Mouse (Mus musculus) heart, embryonic 10.5 days (tissue): ENCODE results near the gene Mllt11. TPM values are rescaled to one million over a fixed set of nuclear protein-coding genes. Genes with fewer than 3 reads are reported as not detected.

Source experiments
- DNase-seq: peaks from one replicate; pipeline ENCODE4 v3.0.0-alpha.2; 2017; ENCODE audit warnings: low spot score
- H3K27ac ChIP-seq: fragments of 300-500 bp; sonication (generic); 2 replicates; pipeline ENCODE4 v1.5.1; 2016; ENCODE audit warnings: mild to moderate bottlenecking
- H3K27me3 ChIP-seq: fragments of 300-500 bp; sonication (generic); 2 replicates; pipeline ENCODE4 v1.6.1; 2016; ENCODE audit warnings: mild to moderate bottlenecking; ENCODE audit not compliant: poor library complexity, insufficient read depth, severe bottlenecking
- H3K36me3 ChIP-seq: fragments of 300-500 bp; sonication (generic); 2 replicates; pipeline ENCODE4 v1.6.1; 2016; ENCODE audit warnings: mild to moderate bottlenecking, moderate library complexity
- H3K4me1 ChIP-seq: fragments of 300-500 bp; sonication (generic); 2 replicates; pipeline ENCODE4 v1.6.1; 2016; ENCODE audit warnings: mild to moderate bottlenecking
- H3K4me3 ChIP-seq: fragments of 300-500 bp; sonication (generic); 2 replicates; pipeline ENCODE4 v1.5.1; 2016; ENCODE audit warnings: mild to moderate bottlenecking, moderate library complexity
- H3K9me3 ChIP-seq: fragments of 300-500 bp; sonication (generic); 2 replicates; pipeline ENCODE4 v1.6.1; 2016; ENCODE audit warnings: mild to moderate bottlenecking, moderate library complexity
- WGBS: fragments of 180-500 bp; shearing (Covaris S2); methylation state at CpG from one replicate; pipeline ENCODE4 v1.1.7; 2016; 5-methylcytosine and 5-hydroxymethylcytosine counted together
- polyA plus RNA-seq: library from polyadenylated mRNA; unstranded; fragments of >200 nt; fragmentation: Nextera tagmentation; extraction: Ambion mirVana; gene quantifications from 2 replicates; pipeline ENCODE4 v1.2.1, GENCODE M21; 2016

Gene Mllt11
- polyA plus RNA-seq, 1 experiment from 2014 or later, result 11.1 TPM

DNA sequence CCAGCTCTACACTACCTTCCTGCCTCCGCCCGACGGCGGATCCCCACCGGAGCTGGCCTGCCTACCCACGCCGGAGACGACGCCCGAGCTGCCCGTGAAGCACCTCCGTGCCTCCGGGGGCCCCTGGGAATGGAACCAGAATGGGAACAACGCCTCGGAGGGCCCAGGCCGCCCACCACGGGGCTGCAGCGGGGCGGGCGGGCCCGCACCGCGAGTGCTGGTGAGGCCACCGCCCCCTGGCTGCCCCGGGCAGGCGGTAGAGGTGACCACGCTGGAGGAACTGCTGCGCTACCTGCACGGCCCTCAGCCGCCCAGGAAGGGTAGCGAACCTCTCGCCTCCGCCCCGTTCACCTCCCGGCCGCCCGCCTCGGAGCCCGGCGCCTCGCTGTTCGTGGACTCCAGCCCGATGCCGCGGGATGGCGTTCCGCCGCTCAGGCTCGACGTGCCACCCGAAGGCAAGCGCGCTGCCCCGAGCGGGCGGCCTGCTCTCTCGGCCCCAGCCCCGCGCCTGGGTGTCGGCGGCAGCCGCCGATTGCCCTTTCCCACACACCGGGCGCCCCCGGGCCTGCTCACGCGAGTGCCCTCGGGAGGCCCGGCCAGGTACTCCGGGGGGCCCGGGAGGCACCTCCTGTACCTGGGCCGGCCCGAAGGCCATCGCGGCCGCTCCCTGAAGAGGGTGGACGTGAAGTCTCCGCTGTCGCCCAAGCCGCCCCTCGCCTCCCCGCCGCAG, 59.3 kb downstream of the Mllt11 start:
- 15% methylated on average over 84 of the region's 84 CpGs for WGBS
- peaks cover 49% of the 10 kb centered on the region for H3K36me3 ChIP-seq

GRCm38 (mm10) chr3:95171105-95171504, 60.9 kb downstream of the Mllt11 start:
- Histone ChIP-seq H3K36me3 (peaks cover 57% of the 10 kb centered on the region), H3K9me3 (no peaks in the 10 kb centered on the region), H3K4me1 (peaks cover 21% of the 10 kb centered on the region), H3K27me3 (peaks cover 77% of the 10 kb centered on the region), H3K27ac (no peak overlapping the region), H3K4me3 (no peak overlapping the region)
- no peak for DNase-seq
- 84% methylated on average over 6 of the region's 6 CpGs for WGBS

More for the DNA sequence above, 59.3 kb downstream of the Mllt11 start:
- H3K9me3 ChIP-seq, result no peaks in the 10 kb centered on the region
- H3K27ac ChIP-seq, result peak overlapping the region; percentile 56
- peak overlapping the region; percentile 58 for H3K4me3 ChIP-seq
- H3K4me1 ChIP-seq, result peaks cover 21% of the 10 kb centered on the region
- peaks cover 73% of the 10 kb centered on the region for H3K27me3 ChIP-seq
- no peak for DNase-seq

- Histone ChIP-seq H3K27ac (no peak overlapping the region), H3K4me1 (peaks cover 21% of the 10 kb centered on the region), H3K27me3 (peaks cover 74% of the 10 kb centered on the region), H3K4me3 (no peak overlapping the region), H3K36me3 (peaks cover 62% of the 10 kb centered on the region), H3K9me3 (no peaks in the 10 kb centered on the region)
- WGBS, result 83% methylated on average over 10 of the region's 10 CpGs
- no peak for DNase-seq
Observed at GRCm38 (mm10) chr3:95169996-95170395, 62.0 kb downstream of the Mllt11 start.

Other genes starting within 250 kb of the Mllt11 start
- gene Zfp687, start 216.7 kb downstream of the Mllt11 start, polyA plus RNA-seq, result 28.1 and 28.2 TPM in 2 replicates
- 282 and 332 TPM in 2 replicates for gene Psmd4, start 189.6 kb downstream of the Mllt11 start, polyA plus RNA-seq
- 18.3 and 18.8 TPM in 2 replicates for gene Pip5k1a, start 125.2 kb downstream of the Mllt11 start, polyA plus RNA-seq
- gene Vps72, start 121.1 kb downstream of the Mllt11 start, polyA plus RNA-seq, result 124 and 172 TPM in 2 replicates
- gene Tmod4, start 107.7 kb downstream of the Mllt11 start, polyA plus RNA-seq, result 0.70 and 0.90 TPM in 2 replicates
- 55.3 and 60.9 TPM in 2 replicates for gene Scnm1, start 98.2 kb downstream of the Mllt11 start, polyA plus RNA-seq
- gene Lysmd1, start 98.1 kb downstream of the Mllt11 start, polyA plus RNA-seq, result 8.7 and 10.1 TPM in 2 replicates
- gene Tnfaip8l2, start 89.8 kb downstream of the Mllt11 start, polyA plus RNA-seq, result 0.21 and 1.2 TPM in 2 replicates
- 1.9 and 4.1 TPM in 2 replicates for gene Sema6c, start 71.7 kb downstream of the Mllt11 start, polyA plus RNA-seq
- gene Gabpb2, start 14.3 kb downstream of the Mllt11 start, polyA plus RNA-seq, result 8.7 and 8.8 TPM in 2 replicates
- gene Cdc42se1, start 3.4 kb downstream of the Mllt11 start, polyA plus RNA-seq, result 59.8 and 74.9 TPM in 2 replicates
- gene Gm128, start 9.4 kb upstream of the Mllt11 start, polyA plus RNA-seq, result 0.69 and 0.97 TPM in 2 replicates
- 0.22 and 0.43 TPM in 2 replicates for gene Bnipl, start 19.0 kb upstream of the Mllt11 start, polyA plus RNA-seq
- gene Mindy1, start 49.2 kb upstream of the Mllt11 start, polyA plus RNA-seq, result 26.2 and 27.0 TPM in 2 replicates
- gene Prune1, start 49.9 kb upstream of the Mllt11 start, polyA plus RNA-seq, result 30.7 and 31.1 TPM in 2 replicates
- gene Anxa9, start 75.0 kb upstream of the Mllt11 start, polyA plus RNA-seq, result 1.6 and 2.5 TPM in 2 replicates
- gene Cers2, start 82.6 kb upstream of the Mllt11 start, polyA plus RNA-seq, result 147 TPM in 2 replicates
- gene Setdb1, start 125.0 kb upstream of the Mllt11 start, polyA plus RNA-seq, result 33.0 and 42.8 TPM in 2 replicates
- gene 4930558C23Rik, start 170.7 kb upstream of the Mllt11 start, polyA plus RNA-seq, result not detected in 2 replicates
- gene Arnt, start 202.2 kb upstream of the Mllt11 start, polyA plus RNA-seq, result 30.1 and 32.8 TPM in 2 replicates